In genomic region chr4:147985205-147986132, GRCm38 (mm10) we compare ENCODE assay signal across 9 mouse cellular contexts. TPM values are rescaled to one million over a fixed set of nuclear protein-coding genes. Genes with fewer than 3 reads are reported as not detected.
DNase-seq lines count a peak whose midpoint lies in the region; ATAC-seq and TF ChIP-seq lines count a peak whose summit lies in the region.
"Had no signal": no experiment of that assay in that cellular context is flagged by ENCODE, and none has a peak within 500 bp of the region (broad histone marks: within the 10 kb centered on the region; RNA-seq: fewer than 3 reads in every experiment).

Nppb (plus strand) TSS chr4:147985788.

- DNase-seq in 416B (ENCODE audit: low read depth) = peak; percentile 66
- DNase-seq in MEL-GATA-1-ER (ENCODE audit: extremely low read depth, low read depth) = peak; percentile 23
- DNase-seq in heart, adult 2 months = peak; percentile 59
- peak; percentile 82 for DNase-seq in kidney, postnatal 10 days
- DNase-seq in neural tube, embryonic 11.5 days (ENCODE audit: low spot score) = peak; percentile 45
- DNase-seq in gastrocnemius, postnatal 25 days = no peak
- no peak for DNase-seq in layer of hippocampus, adult 18-20 months (ENCODE audit: low spot score in 2 of 2)

- no peaks in the 10 kb centered on the region for H3K4me1 ChIP-seq in heart, adult 2 months (ENCODE audit: control insufficient read depth, insufficient read depth, low read length)
- no peaks in the 10 kb centered on the region for H3K4me1 ChIP-seq in neural tube, embryonic 11.5 days (ENCODE audit: control insufficient read depth, insufficient read depth, low read length)
- no peaks in the 10 kb centered on the region for H3K4me1 ChIP-seq in forebrain, embryonic 12.5 days

- H3K9me3 ChIP-seq in neural tube, embryonic 11.5 days (ENCODE audit: control insufficient read depth, low read length) = no peaks in the 10 kb centered on the region
- no peaks in the 10 kb centered on the region for H3K9me3 ChIP-seq in forebrain, embryonic 12.5 days

- 14% methylated on average over 20 of the region's 20 CpGs for WGBS in heart, adult 2 months
- 39% methylated on average over 20 of the region's 20 CpGs for WGBS in neural tube, embryonic 11.5 days
- 36% methylated on average over 20 of the region's 20 CpGs for WGBS in forebrain, embryonic 12.5 days

- TF ChIP-seq POLR2A in heart, adult 2 months (IDR thresholded peaks at IDR 0.05; ENCODE audit: insufficient read depth, low read depth, low read length) = peak; percentile 98

- no peaks in the 10 kb centered on the region for H3K27me3 ChIP-seq in heart, adult 2 months (ENCODE audit: control insufficient read depth, insufficient read depth, low read length)
- no peaks in the 10 kb centered on the region for H3K27me3 ChIP-seq in neural tube, embryonic 11.5 days (ENCODE audit: control insufficient read depth, insufficient read depth, low read length)
- H3K27me3 ChIP-seq in forebrain, embryonic 12.5 days = no peaks in the 10 kb centered on the region

- TF ChIP-seq CTCF in heart, adult 2 months (IDR thresholded peaks at IDR 0.05) = no peak

- no peak for ATAC-seq in neural tube, embryonic 11.5 days (ENCODE audit: insufficient read depth, low FRiP score, low TSS enrichment)
- ATAC-seq in forebrain, embryonic 12.5 days (ENCODE audit: low FRiP score) = no peak

- H3K9ac ChIP-seq in heart, adult 2 months (ENCODE audit: low read depth, low read length) = peak within 1 kb of the TSS; percentile 51
- no peak within 1 kb of the TSS for H3K9ac ChIP-seq in neural tube, embryonic 11.5 days (ENCODE audit: low read length)
- no peak within 1 kb of the TSS for H3K9ac ChIP-seq in forebrain, embryonic 12.5 days

- no peaks in the 10 kb centered on the region for H3K79me2 ChIP-seq in heart, adult 2 months (replicated peaks; ENCODE audit: control insufficient read depth, insufficient read depth, low read length)

- no peaks in the 10 kb centered on the region for H3K36me3 ChIP-seq in heart, adult 2 months (ENCODE audit: control insufficient read depth, insufficient read depth, low read length)
- H3K36me3 ChIP-seq in neural tube, embryonic 11.5 days (ENCODE audit: control insufficient read depth, insufficient read depth, low read length) = no peaks in the 10 kb centered on the region
- no peaks in the 10 kb centered on the region for H3K36me3 ChIP-seq in forebrain, embryonic 12.5 days (replicated peaks)

- H3K4me3 ChIP-seq in heart, adult 2 months = peak within 1 kb of the TSS; percentile 38
- H3K4me3 ChIP-seq in neural tube, embryonic 11.5 days (ENCODE audit: low read depth, low read length) = no peak within 1 kb of the TSS
- no peak within 1 kb of the TSS for H3K4me3 ChIP-seq in forebrain, embryonic 12.5 days (replicated peaks)
- H3K4me3 ChIP-seq: erythroblast, embryonic 14.5 days had no signal

- peak within 1 kb of the TSS; percentile 73 for H3K27ac ChIP-seq in heart, adult 2 months
- H3K27ac ChIP-seq in neural tube, embryonic 11.5 days (ENCODE audit: low read depth, low read length) = no peak within 1 kb of the TSS
- H3K27ac ChIP-seq in forebrain, embryonic 12.5 days = no peak within 1 kb of the TSS

- no peak within 1 kb of the TSS for H3K4me2 ChIP-seq in neural tube, embryonic 11.5 days (ENCODE audit: low read depth)
- H3K4me2 ChIP-seq in forebrain, embryonic 12.5 days = no peak within 1 kb of the TSS

- intact Hi-C loops in heart, adult 2 months (cut with DNase I) = loop anchor here (2.0 kb wide), 1 partner anchor 23 kb away; no protein-coding TSS in a partner anchor

- no peak for TF ChIP-seq EP300 in heart, adult 2 months (IDR thresholded peaks at IDR 0.05; ENCODE audit: insufficient read depth, low read depth, low read length)

RNA-seq across cellular contexts. Expression of gene Nppb, which starts in this region (rescaled TPM):
- 100 to 1,000 TPM; 117 to 262 TPM for total RNA-seq in heart, adult 2 months (2021)
- 204 and 212 TPM in 2 replicates for polyA plus RNA-seq in heart, adult 2 months (2012; rRNA removed)
- polyA plus RNA-seq in neural tube, embryonic 11.5 days (2014; fragmentation: Nextera tagmentation; extraction: Ambion mirVana) = 0.72 and 0.87 TPM in 2 replicates
- not detected in 2 replicates for polyA plus RNA-seq in forebrain, embryonic 12.5 days (2016; fragmentation: Nextera tagmentation; extraction: Ambion mirVana)
- not detected for total RNA-seq in gastrocnemius, postnatal 25 days (2021)
- not detected for total RNA-seq in layer of hippocampus, adult 18-20 months (2021)
- polyA plus RNA-seq: erythroblast, embryonic 14.5 days had no signal

Comparison
In these comparisons a context has a peak if more than half of its experiments do, and no peak if none do; other contexts are left out.
1. RNA of gene Nppb (total RNA-seq): 117 to 262 TPM in heart, adult 2 months; not detected in gastrocnemius, postnatal 25 days and not detected in layer of hippocampus, adult 18-20 months; every median in the first group is over 100 times any median in the second.
2. RNA of gene Nppb (polyA plus RNA-seq): 204 to 212 TPM in heart, adult 2 months; 0.72 to 0.87 TPM in neural tube, embryonic 11.5 days and not detected in forebrain, embryonic 12.5 days; every median in the first group is over 100 times any median in the second.
3. Peak in DNase-seq in neural tube, embryonic 11.5 days; RNA of the gene not detected or under 1 TPM.
4. DNase-seq: peak in 416B (single experiment), MEL-GATA-1-ER (single experiment), heart, adult 2 months (2 of 2) and kidney, postnatal 10 days (single experiment); none in gastrocnemius, postnatal 25 days (single experiment) and layer of hippocampus, adult 18-20 months (0 of 2).